Mouse (Mus musculus) embryonic stem cell, embryonic (primary cell): Measurements from ENCODE around the gene Slc45a2.

ENCODE experiments used
- CTCF ChIA-PET, 4 experiments: fragments of 300-600 bp in 2 of 4; fragments of 350-600 bp in 2 of 4; sonication (Branson Sonifier 250); formaldehyde crosslinking; loops; one replicate each; lab custom pipeline; 2022; ENCODE audit warnings: inconsistent platforms in 2 of 4; lab: Charles Lee
- POLR2A ChIA-PET, 4 experiments: fragments of 300-600 bp in 2 of 4; fragments of 350-600 bp in 2 of 4; sonication (Branson Sonifier 250); formaldehyde crosslinking; loops; one replicate each; lab custom pipeline; 2022; ENCODE audit warnings: antibody characterized with exemption in 4 of 4, inconsistent platforms in 1 of 4; lab: Charles Lee

Gene Slc45a2

DNA sequence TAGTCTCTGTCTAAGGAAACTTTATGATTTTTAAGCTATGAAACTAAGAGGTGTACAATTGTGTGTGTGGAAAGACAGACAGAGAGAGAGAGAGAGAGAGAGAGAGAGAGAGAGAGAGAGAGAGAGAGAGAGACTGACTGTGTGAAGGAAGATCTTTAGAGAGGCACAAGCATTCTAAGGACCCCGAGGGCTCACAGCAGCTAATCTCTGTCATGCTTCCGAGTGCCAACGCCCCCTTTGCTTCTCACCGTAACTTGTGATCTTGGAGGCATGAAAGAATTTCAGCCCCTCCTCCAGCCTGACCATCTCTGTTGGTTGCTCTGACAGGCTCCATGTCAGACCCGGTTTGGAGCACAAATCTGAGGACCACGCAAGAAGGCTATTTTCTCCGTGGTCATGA is at the start of gene Slc45a2:
Gene Slc45a2, plus strand, starts transcription at position 301 of the 400 bp plus-strand sequence.
- POLR2A ChIA-PET = interaction anchor here in 2 of 4 experiments (1.0 to 2.0 kb wide), 5 partner anchors 19 to 399 kb away, joined by 3 to 11 read pairs (median 4); partner anchors contain the start of genes Tars (in 2 of the 2) and Amacr (in 1 of the 2)
- CTCF ChIA-PET = interaction anchor here in 2 of 4 experiments (1.0 to 1.7 kb wide), 2 partner anchors 8 to 80 kb away, joined by 4 read pairs; no protein-coding TSS in a partner anchor

DNA sequence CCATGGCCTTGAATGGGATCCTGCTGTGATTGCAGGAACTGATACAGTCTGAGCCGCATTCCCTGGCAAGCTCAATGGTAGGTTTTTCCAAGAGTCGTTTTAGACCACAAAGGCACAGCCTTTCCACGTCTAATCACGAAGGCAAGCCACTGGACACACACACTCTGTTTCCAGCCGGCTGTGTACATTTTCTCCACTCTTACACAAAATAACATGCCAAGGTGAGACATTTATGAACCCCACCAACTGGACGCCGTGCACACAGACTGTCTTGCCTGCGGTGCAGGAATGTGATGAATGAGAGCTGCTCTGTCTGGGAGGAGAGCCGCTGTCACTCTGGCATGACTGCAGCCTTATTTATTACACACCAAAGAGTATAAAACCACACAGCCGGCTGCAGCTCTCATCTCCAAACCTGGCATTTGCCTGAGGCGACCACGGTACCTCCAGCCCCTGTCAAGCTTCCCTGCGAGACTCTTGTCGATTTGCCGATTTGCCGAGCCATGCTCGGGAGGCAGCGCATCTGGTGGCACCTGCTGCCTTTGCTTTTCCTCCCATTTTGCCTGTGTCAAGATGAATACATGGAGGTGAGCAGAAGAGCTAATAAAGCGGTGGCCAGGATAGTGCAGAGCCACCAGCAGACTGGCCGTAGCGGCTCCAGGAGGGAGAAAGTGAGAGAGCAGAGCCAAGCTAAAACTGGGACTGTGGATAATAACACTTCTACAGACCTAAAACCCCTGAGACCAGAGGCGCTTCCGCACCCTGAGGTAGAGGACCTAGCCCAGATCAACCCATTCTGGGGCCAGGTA is 48.4 kb upstream of the Slc45a2 start, which contains the start of gene C1qtnf3:
Gene C1qtnf3, plus strand, starts transcription at position 382 of the 809 bp plus-strand sequence.
- ChIA-PET CTCF (interaction anchor here in 2 of 4 experiments (0.8 to 1.2 kb wide), 2 partner anchors 31 to 87 kb away, joined by 3 to 4 read pairs; no protein-coding TSS in a partner anchor), POLR2A (interaction anchor here in 3 of 4 experiments (0.6 to 1.9 kb wide), 9 partner anchors 10 to 482 kb away, joined by 3 to 17 read pairs (median 3); partner anchors contain the start of genes Amacr (in 1 of the 3) and Rxfp3 (in 1 of the 3))

GRCm38 (mm10) chr15:10952760-10953305 is 47.7 kb upstream of the Slc45a2 start:
- POLR2A ChIA-PET = interaction anchor here in 3 of 4 experiments (0.6 to 1.9 kb wide), 6 partner anchors 10 to 232 kb away, joined by 3 to 17 read pairs (median 4); partner anchors contain the start of genes Amacr (in 2 of the 3) and Rxfp3 (in 1 of the 3)
- CTCF ChIA-PET = interaction anchor here in 1 of 4 experiments (1.2 kb wide), 1 partner anchor 87 kb away, joined by 3 read pairs; no protein-coding TSS in a partner anchor

GRCm38 (mm10) chr15:10953465-10953864 is 47.1 kb upstream of the Slc45a2 start:
- CTCF ChIA-PET = no interaction called here
- POLR2A ChIA-PET = interaction anchor here in 2 of 4 experiments (0.9 to 1.1 kb wide), 2 partner anchors 28 kb away, joined by 3 to 4 read pairs; partner anchors contain the start of gene Amacr (in 2 of the 2)

- POLR2A ChIA-PET = interaction anchor here in 2 of 4 experiments (0.6 to 1.1 kb wide), 3 partner anchors 13 to 23 kb away, joined by 3 to 5 read pairs (median 3); no protein-coding TSS in a partner anchor
- CTCF ChIA-PET = no interaction called here
Measured at GRCm38 (mm10) chr15:10954381-10955016, 46.0 kb upstream of the Slc45a2 start.

- ChIA-PET POLR2A (interaction anchor here in 2 of 4 experiments (0.6 to 1.1 kb wide), 2 partner anchors 18 to 22 kb away, joined by 3 to 5 read pairs; no protein-coding TSS in a partner anchor), CTCF (no interaction called here)
Measured at GRCm38 (mm10) chr15:10955156-10955555, 45.4 kb upstream of the Slc45a2 start.

DNA sequence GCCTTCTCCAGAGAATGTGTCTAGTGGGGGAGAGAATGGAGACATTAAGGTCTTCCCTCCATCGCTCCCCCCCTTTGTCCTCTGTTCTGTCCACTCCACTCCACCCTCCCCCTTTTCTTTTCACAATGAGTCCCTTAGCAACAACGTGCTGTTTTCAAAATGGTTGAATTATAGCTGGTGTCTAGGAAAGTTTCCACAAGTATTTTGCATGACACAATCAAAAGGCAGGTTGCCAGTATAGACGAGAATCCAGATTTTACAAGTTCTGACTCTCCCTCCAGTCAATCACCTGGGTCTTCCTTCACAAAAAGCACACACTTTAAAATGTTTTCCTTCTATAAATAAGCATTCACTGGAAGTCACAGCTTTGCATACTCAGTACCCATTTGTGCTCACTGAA is 43.8 kb upstream of the Slc45a2 start:
- ChIA-PET POLR2A (interaction anchor here in 1 of 4 experiments (0.6 kb wide), 1 partner anchor 486 kb away, joined by 3 read pairs; no protein-coding TSS in a partner anchor), CTCF (no interaction called here)

DNA sequence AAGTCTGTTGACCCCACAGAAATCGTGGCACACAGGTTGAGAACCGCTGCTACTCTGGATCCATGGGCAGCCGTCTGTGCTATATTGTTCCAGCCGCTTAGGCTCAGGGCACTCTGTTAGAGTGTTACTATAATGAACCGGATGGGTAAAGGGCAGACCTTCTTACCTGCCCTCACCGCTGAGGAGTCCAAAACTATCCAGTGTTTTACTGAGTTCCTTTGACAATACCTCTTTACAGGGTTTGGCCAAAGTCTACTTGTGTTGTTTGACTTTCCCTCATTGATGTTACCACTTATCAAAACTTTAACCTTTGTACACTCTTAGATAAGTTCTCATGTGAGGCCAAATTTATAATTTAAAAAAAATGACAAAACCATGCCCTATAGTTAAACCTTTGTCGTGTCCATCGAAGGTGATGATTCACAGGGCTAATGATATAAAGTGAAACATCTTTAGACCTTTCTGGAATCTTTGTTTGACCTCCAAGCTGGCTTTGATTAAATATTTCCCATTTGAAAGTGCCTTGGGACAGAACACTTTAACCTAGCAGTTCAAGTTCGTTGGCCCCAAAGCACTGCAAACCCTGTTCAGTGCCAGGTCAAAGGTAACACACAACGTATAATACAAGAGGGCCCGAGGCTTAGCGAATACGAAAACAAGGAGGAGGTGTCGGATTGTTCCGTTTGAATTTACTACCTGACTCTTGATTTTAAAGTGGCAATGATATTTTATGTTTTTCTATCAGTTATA is 41.1 kb upstream of the Slc45a2 start:
- POLR2A ChIA-PET = interaction anchor here in 1 of 4 experiments (1.0 kb wide), 1 partner anchor 17 kb away, joined by 3 read pairs; no protein-coding TSS in a partner anchor
- CTCF ChIA-PET = no interaction called here

GRCm38 (mm10) chr15:10960267-10960666 is 40.3 kb upstream of the Slc45a2 start:
- ChIA-PET CTCF (no interaction called here), POLR2A (no interaction called here)

DNA sequence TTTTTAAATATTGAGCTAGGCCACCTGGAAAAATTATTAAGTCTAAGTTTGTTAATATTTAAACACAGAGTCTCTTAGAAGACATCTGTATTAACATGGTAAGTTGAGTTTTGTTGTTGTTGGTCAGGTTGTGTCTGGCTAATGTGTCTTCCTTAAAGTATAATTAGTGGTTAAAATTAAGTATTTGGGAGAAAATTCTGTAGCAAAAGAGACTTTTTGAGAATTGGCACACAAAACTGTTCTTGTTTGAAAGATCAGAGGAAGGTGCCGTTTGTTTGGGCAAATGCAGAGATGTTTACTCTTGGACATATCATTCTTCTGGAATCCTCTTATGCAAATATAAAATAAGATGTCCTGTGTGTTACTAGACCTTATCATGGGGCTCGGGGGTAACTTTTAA is 37.9 kb upstream of the Slc45a2 start:
- CTCF ChIA-PET = no interaction called here
- POLR2A ChIA-PET = no interaction called here

DNA sequence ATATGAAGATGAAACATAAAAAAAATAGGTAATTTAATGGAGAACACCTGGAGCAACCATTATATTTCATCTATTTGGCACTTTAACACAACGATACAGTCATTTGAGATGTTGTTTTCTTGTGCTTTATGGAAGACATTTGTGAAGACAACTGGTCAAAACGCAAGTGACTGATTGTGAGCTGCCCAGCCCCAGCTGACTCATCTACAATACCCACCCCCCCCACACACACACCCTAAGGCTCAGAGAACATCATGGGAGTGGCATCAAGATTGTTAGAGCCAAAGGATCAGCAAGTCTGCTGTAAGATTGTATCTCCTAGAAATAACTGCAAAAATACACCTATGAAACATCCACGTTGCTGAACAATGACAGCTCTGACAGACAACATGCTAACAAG is 31.1 kb upstream of the Slc45a2 start:
- ChIA-PET CTCF (interaction anchor here in 1 of 4 experiments (0.6 kb wide), 1 partner anchor 22 kb away, joined by 3 read pairs; no protein-coding TSS in a partner anchor), POLR2A (interaction anchor here in 2 of 4 experiments (1.3 to 1.5 kb wide), 2 partner anchors 12 kb away, joined by 3 to 7 read pairs; partner anchors contain the start of gene Amacr (in 2 of the 2))

DNA sequence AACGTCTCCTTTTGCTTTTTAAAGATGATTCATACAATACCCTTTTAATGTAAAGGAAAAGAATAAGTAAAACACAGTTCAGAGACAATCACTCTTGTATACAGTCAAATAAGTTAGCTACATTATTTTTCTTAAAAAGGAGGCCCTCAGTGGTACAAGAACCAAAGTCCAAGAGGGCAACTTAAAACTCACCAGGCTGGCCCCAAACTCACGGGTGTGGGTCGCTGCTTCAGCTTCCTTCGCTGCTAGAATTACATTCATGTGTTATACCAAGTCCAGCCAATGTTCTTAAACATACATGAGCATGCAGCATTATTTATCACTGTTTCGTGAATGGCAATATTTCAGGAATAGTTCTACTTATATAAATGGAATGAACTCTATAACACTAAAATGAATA is 29.7 kb upstream of the Slc45a2 start:
- ChIA-PET POLR2A (interaction anchor here in 1 of 4 experiments (1.5 kb wide), 1 partner anchor 11 kb away, joined by 7 read pairs; the partner anchor contains the start of gene Amacr), CTCF (no interaction called here)

DNA sequence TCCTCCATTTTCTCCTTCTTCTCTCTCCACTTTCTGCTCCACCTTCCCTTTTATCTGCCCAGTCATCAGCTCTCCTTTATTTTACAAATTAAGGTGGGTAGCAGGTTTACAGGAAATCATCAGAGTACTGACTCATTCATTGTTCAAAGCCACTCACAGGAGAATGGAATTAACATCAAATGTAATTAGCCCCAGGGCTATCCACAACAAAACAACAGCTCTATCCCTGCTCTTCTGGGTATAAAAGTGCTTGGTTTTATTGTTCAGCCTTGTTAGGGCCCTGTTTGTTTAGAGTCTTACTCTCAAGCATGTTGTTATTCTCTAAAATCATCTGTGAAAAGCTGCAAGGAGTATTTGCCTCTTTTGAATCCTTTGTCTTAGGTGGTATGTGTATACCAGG is 23.4 kb upstream of the Slc45a2 start:
- ChIA-PET POLR2A (interaction anchor here in 3 of 4 experiments (0.5 to 1.7 kb wide), 14 partner anchors 8 to 423 kb away, joined by 3 to 6 read pairs (median 3); partner anchors contain the start of genes C1qtnf3 (in 1 of the 3), Slc45a2 (in 1 of the 3) and Tars (in 1 of the 3)), CTCF (interaction anchor here in 3 of 4 experiments (0.6 to 1.7 kb wide), 3 partner anchors 56 to 60 kb away, joined by 3 to 5 read pairs (median 4); no protein-coding TSS in a partner anchor)

- ChIA-PET POLR2A (interaction anchor here in 3 of 4 experiments (0.7 to 2.8 kb wide), 20 partner anchors 11 to 510 kb away, joined by 3 to 17 read pairs (median 5); partner anchors contain the start of genes C1qtnf3 (in 2 of the 3), Dnajc21 (in 2 of the 3), Rai14 (in 1 of the 3) and Rxfp3 (in 1 of the 3)), CTCF (interaction anchor here (0.8 to 2.4 kb wide), 4 partner anchors 60 kb away, joined by 3 to 10 read pairs (median 7); no protein-coding TSS in a partner anchor)
Measured at GRCm38 (mm10) chr15:10980712-10981111, 19.8 kb upstream of the Slc45a2 start.

DNA sequence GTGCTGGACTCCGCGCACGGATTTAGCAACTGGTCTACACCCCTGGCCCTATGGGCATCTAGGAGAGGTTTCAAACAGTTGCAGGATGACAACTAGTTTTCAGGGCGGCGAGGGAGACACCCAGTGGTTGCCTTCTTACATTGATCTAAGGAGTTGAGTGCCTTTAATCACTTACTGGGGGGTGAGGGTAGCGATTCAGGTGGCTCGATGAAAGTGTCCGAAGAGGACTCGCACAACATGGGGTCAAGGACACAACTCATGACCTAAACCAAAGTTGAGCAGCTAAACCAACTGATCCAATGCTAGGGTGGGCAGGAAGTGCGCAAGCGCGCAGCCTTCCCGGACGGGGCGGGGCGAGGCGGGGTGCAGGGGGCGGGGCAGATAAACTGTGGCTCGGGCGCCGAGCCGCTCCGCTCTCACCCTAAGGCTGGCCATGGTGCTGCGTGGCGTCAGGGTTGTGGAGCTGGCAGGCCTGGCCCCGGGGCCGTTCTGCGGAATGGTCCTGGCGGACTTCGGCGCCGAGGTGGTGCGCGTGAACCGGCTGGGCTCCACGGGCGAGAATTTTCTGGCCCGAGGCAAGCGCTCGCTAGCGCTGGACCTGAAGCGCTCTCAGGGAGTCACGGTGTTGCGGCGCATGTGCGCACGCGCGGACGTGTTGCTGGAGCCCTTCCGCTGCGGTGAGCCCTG is 19.0 kb upstream of the Slc45a2 start, which contains the start of gene Amacr:
Gene Amacr, plus strand, starts transcription at position 380 of the 687 bp plus-strand sequence.
- ChIA-PET POLR2A (interaction anchor here (0.5 to 2.8 kb wide), 80 partner anchors 8 to 1480 kb away, joined by 3 to 17 read pairs (median 4); partner anchors contain the start of genes Tars (in 3 of the 4), C1qtnf3 (in 2 of the 4), Dnajc21 (in 2 of the 4) and Rai14 (in 2 of the 4)), CTCF (interaction anchor here (0.6 to 2.4 kb wide), 14 partner anchors 9 to 484 kb away, joined by 3 to 11 read pairs (median 4); no protein-coding TSS in a partner anchor)

DNA sequence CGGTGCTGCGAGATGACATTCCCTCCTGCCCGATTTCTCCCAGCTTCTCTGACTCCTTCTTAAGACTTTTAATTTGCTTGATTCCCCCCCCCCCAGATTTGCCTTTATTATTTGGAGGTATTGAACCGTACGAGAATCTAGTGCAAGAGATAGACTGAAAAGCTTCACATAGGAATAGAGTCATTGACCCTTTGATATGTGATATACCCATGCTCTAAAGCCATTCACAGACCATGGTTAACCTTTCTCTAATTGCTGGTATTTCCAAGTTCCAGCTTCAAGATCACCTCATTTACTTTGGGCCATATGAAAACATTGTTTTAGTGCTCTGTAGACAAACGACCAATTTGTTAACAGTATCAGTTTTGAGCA is 18.5 kb upstream of the Slc45a2 start:
- ChIA-PET POLR2A (interaction anchor here (0.6 to 2.8 kb wide), 63 partner anchors 8 to 1108 kb away, joined by 3 to 17 read pairs (median 4); partner anchors contain the start of genes Tars (in 3 of the 4), Dnajc21 (in 2 of the 4), Rai14 (in 2 of the 4) and Rxfp3 (in 2 of the 4)), CTCF (interaction anchor here (0.5 to 1.6 kb wide), 11 partner anchors 9 to 353 kb away, joined by 3 to 11 read pairs (median 4); no protein-coding TSS in a partner anchor)
